Mouse (Mus musculus) liver, embryonic 15.5 days (tissue): ENCODE results near the gene Tpx2. TPM values are rescaled to one million over a fixed set of nuclear protein-coding genes. Genes with fewer than 3 reads are reported as not detected.
A peak's percentile ranks its signal among the peaks of the same experiment; 100 is the strongest.

Experiments used
- ATAC-seq: fragments of 200-750 bp; cut with Nextera tagmentation; 2 replicates; pipeline ENCODE4 v1.8.0; 2017; ENCODE audit warnings: moderate number of reproducible peaks, mild to moderate bottlenecking, moderate library complexity; ENCODE audit not compliant: insufficient read depth
- H3K27ac ChIP-seq: fragments of 300-500 bp; sonication (generic); replicated peaks from 2 replicates; pipeline ENCODE4 v1.5.1; 2015; ENCODE audit warnings: mild to moderate bottlenecking, inconsistent platforms
- H3K27me3 ChIP-seq: fragments of 300-500 bp; sonication (generic); 2 replicates; pipeline ENCODE4 v1.6.1; 2015; ENCODE audit warnings: mild to moderate bottlenecking, inconsistent platforms
- H3K36me3 ChIP-seq: fragments of 300-500 bp; sonication (generic); replicated peaks from 2 replicates; pipeline ENCODE4 v1.6.1; 2015; ENCODE audit warnings: moderate library complexity, mild to moderate bottlenecking, inconsistent platforms
- H3K4me1 ChIP-seq: fragments of 300-500 bp; sonication (generic); replicated peaks from 2 replicates; pipeline ENCODE4 v1.6.1; 2015; ENCODE audit warnings: inconsistent platforms
- H3K4me2 ChIP-seq: fragments of 300-500 bp; sonication (generic); 2 replicates; pipeline ENCODE4 v1.6.1; 2015; ENCODE audit warnings: moderate library complexity, mild to moderate bottlenecking, inconsistent platforms
- H3K4me3 ChIP-seq: fragments of 300-500 bp; sonication (generic); replicated peaks from 2 replicates; pipeline ENCODE4 v1.5.1; 2015; ENCODE audit warnings: mild to moderate bottlenecking, inconsistent platforms
- H3K9ac ChIP-seq: fragments of 300-500 bp; sonication (generic); 2 replicates; pipeline ENCODE4 v1.6.1; 2015; ENCODE audit warnings: moderate library complexity, mild to moderate bottlenecking, inconsistent platforms
- H3K9me3 ChIP-seq: fragments of 300-500 bp; sonication (generic); replicated peaks from 2 replicates; pipeline ENCODE4 v1.6.1; 2016; ENCODE audit warnings: inconsistent platforms
- WGBS: fragments of 180-500 bp; shearing (Covaris S2); methylation state at CpG from one replicate; pipeline ENCODE4 v1.1.7; 2015; ENCODE audit warnings: mixed read lengths; ENCODE audit not compliant: insufficient replicate concordance; 5-methylcytosine and 5-hydroxymethylcytosine counted together
- polyA plus RNA-seq: library from polyadenylated mRNA; unstranded; fragments of >200 nt; fragmentation: Nextera tagmentation; extraction: Ambion mirVana; gene quantifications from 2 replicates; pipeline ENCODE4 v1.2.1, GENCODE M21; 2015

Gene Tpx2
- polyA plus RNA-seq, 1 experiment from 2014 or later, result 59.4 TPM

DNA sequence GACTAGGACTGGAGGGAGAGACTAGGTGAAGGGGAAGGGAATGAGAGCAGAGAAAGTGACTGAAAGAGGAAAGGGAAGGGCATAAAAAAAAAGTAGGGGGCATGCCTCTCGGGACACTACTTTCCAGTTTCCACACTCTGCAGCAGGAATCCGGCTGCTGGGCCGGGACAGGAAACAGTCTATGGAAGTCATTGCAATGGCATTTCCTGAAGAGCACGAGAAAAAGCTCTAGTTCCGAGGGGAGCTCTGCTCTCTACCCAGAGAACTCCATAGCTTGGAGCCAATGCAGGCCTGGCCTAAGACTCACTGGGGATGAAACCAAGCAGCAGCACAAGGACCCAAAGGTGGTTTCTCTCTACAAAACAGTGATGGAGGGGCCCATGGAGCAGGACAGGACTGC is 26.7 kb upstream of the Tpx2 start:
- Histone ChIP-seq H3K4me1 (peaks cover 95% of the 10 kb centered on the region), H3K36me3 (peaks cover 78% of the 10 kb centered on the region), H3K9ac (no peak overlapping the region), H3K4me2 (peak overlapping the region; percentile 1; the same call in 1 of the 2 replicates), H3K4me3 (no peak overlapping the region), H3K9me3 (no peaks in the 10 kb centered on the region), H3K27me3 (no peaks in the 10 kb centered on the region), H3K27ac (peak overlapping the region; percentile 99)
- WGBS, result 58% methylated on average over 5 of the region's 5 CpGs
- no peak for ATAC-seq

DNA sequence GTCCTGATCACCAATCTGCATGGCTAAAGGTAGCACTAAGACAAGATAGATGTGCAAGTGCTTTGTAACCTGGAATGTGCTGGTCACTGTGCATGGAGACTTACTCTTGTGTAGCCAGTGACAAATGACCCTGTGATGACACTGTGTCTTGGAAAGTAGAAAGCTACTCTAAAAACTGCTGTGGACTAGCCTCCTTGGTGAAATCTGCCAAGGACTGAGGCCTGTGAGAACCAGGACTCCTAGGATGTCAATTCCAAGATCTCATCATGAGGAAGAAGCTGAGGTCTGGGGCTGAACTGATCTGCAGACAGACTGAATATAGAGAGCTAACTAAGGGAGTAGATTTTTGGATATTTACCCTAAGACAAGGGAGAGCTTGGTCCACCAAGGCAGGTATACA is 26.2 kb upstream of the Tpx2 start:
- Histone ChIP-seq H3K27me3 (no peaks in the 10 kb centered on the region), H3K4me1 (peaks cover 95% of the 10 kb centered on the region), H3K4me3 (no peak overlapping the region), H3K4me2 (peak overlapping the region; percentile 1; the same call in 1 of the 2 replicates), H3K9me3 (no peaks in the 10 kb centered on the region), H3K27ac (peak overlapping the region; percentile 99), H3K36me3 (peaks cover 83% of the 10 kb centered on the region), H3K9ac (no peak overlapping the region)
- ATAC-seq, result no peak

DNA sequence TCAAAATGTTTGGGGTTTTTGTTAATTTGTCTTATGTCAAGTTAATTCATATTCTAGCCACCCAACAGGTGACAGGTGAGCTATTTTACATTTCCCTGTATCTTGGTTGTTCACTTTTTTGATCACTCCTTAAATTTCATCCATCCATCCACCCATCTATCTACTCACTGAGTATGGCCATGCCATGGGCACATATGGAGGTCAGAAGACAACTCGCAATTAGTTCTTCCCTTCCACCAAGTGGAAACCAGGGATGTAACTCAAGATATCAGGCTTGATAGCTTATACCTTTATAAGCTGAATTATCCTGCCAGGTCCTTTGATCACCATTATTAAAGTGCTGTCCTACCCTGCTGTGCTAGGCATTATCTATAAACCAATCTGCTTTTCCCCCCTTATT is 24.0 kb upstream of the Tpx2 start:
- H3K9me3 ChIP-seq, result no peaks in the 10 kb centered on the region
- peaks cover 93% of the 10 kb centered on the region for H3K36me3 ChIP-seq
- peak overlapping the region; percentile 81 for H3K4me2 ChIP-seq
- H3K4me3 ChIP-seq, result peak overlapping the region; percentile 72; the same call in 1 of the 2 replicates
- H3K27ac ChIP-seq, result peak overlapping the region; percentile 91
- H3K27me3 ChIP-seq, result no peaks in the 10 kb centered on the region
- H3K4me1 ChIP-seq, result peaks cover 95% of the 10 kb centered on the region
- no peak for ATAC-seq
- no peak overlapping the region for H3K9ac ChIP-seq
- WGBS, result 82% methylated on average over 1 of the region's 1 CpGs

DNA sequence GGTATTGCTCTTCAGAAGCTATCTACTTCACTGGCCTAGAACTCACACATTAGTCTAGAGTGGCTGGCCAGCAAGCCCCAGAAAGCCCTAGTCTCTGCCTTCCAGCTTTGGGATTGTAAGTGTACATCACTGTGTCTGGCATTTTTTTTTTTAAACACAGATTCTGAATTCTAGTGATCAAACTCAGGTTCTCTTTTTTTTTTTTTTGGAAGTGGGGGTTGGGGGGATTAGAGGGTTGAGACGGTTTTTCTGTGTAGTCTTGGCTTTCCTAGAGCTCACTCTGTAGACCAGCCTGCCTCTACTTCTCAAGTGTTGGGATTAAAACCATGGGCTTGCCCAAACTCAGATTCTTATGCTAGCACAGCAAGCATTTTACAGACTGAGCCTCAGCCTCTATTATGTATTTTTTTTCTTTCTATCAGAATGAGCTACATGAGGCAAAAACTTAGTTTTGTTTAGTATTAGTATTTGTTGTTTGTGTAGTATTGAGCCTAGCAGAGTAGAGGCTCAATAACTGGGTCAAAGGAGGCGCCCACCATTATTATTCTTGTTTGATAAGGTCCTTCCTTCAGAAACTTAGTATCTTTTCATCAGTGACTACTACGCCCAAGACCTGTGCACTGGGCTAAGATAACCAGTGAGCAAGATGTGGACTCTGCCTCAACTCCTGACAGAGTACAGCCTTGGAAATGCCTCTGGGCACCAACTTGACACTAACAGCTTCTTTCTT is 23.2 kb upstream of the Tpx2 start:
- H3K27me3 ChIP-seq, result no peaks in the 10 kb centered on the region
- H3K4me1 ChIP-seq, result peaks cover 95% of the 10 kb centered on the region
- H3K36me3 ChIP-seq, result peaks cover 93% of the 10 kb centered on the region
- H3K27ac ChIP-seq, result peak overlapping the region; percentile 91
- H3K9me3 ChIP-seq, result no peaks in the 10 kb centered on the region
- peak overlapping the region; percentile 85 for H3K9ac ChIP-seq
- H3K4me3 ChIP-seq, result peak overlapping the region; percentile 72
- 24% methylated on average over 3 of the region's 3 CpGs for whole genome bisulfite sequencing
- H3K4me2 ChIP-seq, result peak overlapping the region; percentile 81
- ATAC-seq, result peak; percentile 66

DNA sequence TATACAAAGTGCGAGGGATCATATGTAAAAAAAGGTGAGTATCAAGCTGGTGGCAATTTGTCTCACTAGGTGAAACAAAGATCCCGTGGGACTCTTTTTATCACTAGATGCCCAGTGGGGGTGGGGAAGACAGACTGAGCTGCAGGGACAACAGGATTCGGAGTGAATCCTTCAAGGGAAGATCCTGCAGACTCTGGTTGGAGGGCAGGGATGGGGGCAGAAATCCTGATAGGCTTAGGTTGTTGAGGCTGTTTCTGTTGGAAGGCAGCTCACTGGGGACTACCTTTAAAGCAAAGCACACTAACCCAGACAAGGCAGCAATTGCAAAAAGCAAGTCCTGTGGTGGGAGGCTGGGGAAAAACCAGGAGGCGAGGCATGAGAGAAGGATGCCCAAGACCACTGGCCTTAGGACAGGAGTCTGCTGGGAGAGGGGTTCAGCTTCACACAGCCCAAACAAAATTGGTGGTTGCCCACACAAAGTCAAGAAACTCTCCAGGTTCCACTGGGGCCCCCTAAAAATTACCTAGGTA is 22.5 kb upstream of the Tpx2 start:
- ATAC-seq, result no peak
- H3K27me3 ChIP-seq, result no peaks in the 10 kb centered on the region
- no peaks in the 10 kb centered on the region for H3K9me3 ChIP-seq
- H3K9ac ChIP-seq, result peak overlapping the region; percentile 85
- H3K4me1 ChIP-seq, result peaks cover 93% of the 10 kb centered on the region
- H3K36me3 ChIP-seq, result peaks cover 89% of the 10 kb centered on the region
- WGBS, result 53% methylated on average over 4 of the region's 4 CpGs
- H3K4me3 ChIP-seq, result peak overlapping the region; percentile 72
- peak overlapping the region; percentile 81 for H3K4me2 ChIP-seq
- H3K27ac ChIP-seq, result peak overlapping the region; percentile 91

DNA sequence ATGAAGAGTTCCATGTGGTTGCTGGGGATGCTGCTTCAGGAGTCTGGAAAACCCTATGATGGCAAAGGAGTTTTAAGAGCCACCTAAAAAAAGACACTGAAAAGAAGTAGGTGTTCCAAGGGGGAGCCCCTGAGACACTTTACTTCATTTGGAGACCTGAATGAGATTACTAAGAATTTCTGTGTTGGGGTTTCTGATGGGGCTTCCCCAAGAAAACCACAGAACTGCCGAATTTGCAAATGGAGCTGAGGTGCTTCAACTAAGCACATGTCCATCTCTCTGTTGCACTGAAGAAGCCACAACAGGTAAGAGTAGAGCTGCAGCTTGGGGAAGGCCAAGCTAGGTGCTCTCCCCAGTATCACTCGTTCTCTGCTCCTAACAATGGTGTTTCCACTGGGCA is 22.1 kb upstream of the Tpx2 start:
- Histone ChIP-seq H3K27me3 (no peaks in the 10 kb centered on the region), H3K36me3 (peaks cover 84% of the 10 kb centered on the region), H3K4me2 (peak overlapping the region; percentile 81), H3K4me1 (peaks cover 88% of the 10 kb centered on the region), H3K27ac (peak overlapping the region; percentile 91), H3K4me3 (peak overlapping the region; percentile 72), H3K9ac (peak overlapping the region; percentile 85), H3K9me3 (no peaks in the 10 kb centered on the region)
- no peak for ATAC-seq
- 51% methylated on average over 2 of the region's 2 CpGs for WGBS

DNA sequence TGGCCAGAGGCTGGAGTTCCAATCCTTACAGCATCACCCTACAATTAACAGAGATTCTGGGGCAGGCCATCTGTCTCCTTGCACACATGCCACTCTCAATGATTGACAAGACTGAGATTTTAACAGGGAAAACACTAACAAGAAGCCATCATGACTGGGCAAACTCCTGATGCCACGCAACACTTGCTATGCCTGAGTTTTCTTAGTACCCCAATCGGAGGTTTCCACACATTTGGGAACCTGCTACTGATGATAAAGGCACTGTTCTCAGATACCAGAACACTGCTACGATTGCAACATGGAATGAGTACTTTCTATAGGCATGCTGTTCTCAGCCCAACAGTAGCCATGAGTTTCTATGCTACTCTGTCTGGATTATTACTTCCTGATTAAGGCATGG is 21.3 kb upstream of the Tpx2 start:
- H3K9me3 ChIP-seq, result no peaks in the 10 kb centered on the region
- H3K27me3 ChIP-seq, result no peaks in the 10 kb centered on the region
- peak overlapping the region; percentile 85 for H3K9ac ChIP-seq
- 25% methylated on average over 3 of the region's 3 CpGs for WGBS
- peaks cover 77% of the 10 kb centered on the region for H3K36me3 ChIP-seq
- H3K27ac ChIP-seq, result peak overlapping the region; percentile 91
- peak overlapping the region; percentile 81 for H3K4me2 ChIP-seq
- peaks cover 80% of the 10 kb centered on the region for H3K4me1 ChIP-seq
- ATAC-seq, result no peak
- peak overlapping the region; percentile 72 for H3K4me3 ChIP-seq

DNA sequence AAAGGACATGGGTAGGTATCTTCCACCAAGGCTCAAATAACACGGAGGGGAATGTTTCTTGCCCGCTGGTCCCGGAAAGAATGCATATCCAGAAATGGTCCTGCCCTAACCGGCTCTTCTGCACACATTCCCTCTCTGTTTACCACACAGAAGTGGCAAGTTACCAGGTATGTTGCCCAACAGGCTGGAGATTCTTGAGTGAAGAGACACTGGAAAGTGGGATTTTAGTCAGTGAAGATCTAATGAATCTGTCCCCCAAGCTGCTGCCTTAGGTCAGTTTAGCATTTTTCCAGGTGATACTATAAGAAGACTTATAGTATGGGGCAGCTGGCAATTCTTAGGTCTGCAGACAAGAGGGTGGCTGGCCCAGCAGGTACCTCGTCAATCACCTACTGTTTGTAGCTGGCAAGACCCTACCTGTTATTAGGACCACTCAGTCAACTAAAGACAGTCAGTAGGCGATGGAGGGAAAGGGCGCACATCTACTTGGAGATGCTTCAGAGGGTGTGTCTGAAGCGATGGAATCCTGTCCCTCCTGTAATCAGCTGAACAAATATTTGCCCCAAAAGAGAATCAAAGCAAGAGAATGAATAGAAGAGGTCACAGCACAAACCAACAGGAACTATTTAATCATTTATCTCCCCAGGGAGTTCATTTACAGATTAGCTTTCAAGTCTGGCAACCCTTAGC is 20.3 kb upstream of the Tpx2 start:
- peaks cover 68% of the 10 kb centered on the region for H3K36me3 ChIP-seq
- no peak for ATAC-seq
- H3K27me3 ChIP-seq, result no peaks in the 10 kb centered on the region
- no peaks in the 10 kb centered on the region for H3K9me3 ChIP-seq
- peak overlapping the region; percentile 72 for H3K4me3 ChIP-seq
- peak overlapping the region; percentile 91 for H3K27ac ChIP-seq
- peak overlapping the region; percentile 85 for H3K9ac ChIP-seq
- peak overlapping the region; percentile 81 for H3K4me2 ChIP-seq
- WGBS, result 82% methylated on average over 8 of the region's 8 CpGs
- H3K4me1 ChIP-seq, result peaks cover 77% of the 10 kb centered on the region

DNA sequence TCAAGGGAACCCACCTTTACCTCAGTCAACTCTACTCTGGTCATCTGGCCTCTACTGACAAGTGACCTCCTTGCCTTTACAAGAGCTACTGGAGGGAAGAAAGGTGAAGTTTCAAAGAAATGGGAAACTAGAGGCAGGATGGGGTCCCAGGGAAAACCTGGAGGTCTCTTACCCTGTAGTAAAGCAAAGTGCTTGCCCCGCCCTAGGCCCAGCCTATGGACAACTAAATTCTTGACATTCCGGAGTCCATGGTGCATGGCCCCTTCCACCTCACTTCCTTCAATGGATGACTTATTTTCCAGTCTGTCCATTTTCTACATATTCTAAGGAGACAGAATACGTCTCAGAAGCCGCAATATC is 19.8 kb upstream of the Tpx2 start:
- H3K4me2 ChIP-seq, result peak overlapping the region; percentile 81
- no peaks in the 10 kb centered on the region for H3K27me3 ChIP-seq
- peak overlapping the region; percentile 72 for H3K4me3 ChIP-seq
- peaks cover 74% of the 10 kb centered on the region for H3K4me1 ChIP-seq
- peaks cover 64% of the 10 kb centered on the region for H3K36me3 ChIP-seq
- 76% methylated on average over 4 of the region's 4 CpGs for WGBS
- peak overlapping the region; percentile 85 for H3K9ac ChIP-seq
- no peaks in the 10 kb centered on the region for H3K9me3 ChIP-seq
- H3K27ac ChIP-seq, result peak overlapping the region; percentile 91
- no peak for ATAC-seq

DNA sequence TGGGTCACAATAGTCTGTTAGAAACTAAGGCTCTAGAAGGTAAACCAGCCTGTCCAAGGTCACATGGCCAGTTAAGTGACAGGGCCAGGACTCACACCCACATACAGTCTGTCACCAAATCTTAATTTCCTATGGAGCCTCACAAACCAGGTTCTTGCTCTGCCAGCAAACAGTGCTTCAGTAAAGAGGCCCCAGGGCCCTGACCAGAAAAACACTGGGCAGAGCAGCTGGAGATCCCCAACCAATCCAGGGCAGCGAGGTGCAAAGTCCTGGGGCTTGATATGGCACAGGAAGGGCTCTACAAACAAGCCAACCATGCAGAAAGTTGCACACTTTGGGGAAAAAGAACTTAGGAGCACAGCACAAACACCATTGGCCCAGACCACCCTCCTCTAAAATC is 19.2 kb upstream of the Tpx2 start:
- H3K4me1 ChIP-seq, result peaks cover 73% of the 10 kb centered on the region
- H3K36me3 ChIP-seq, result peaks cover 63% of the 10 kb centered on the region
- 21% methylated on average over 1 of the region's 1 CpGs for WGBS
- ATAC-seq, result no peak
- no peaks in the 10 kb centered on the region for H3K9me3 ChIP-seq
- peak overlapping the region; percentile 91 for H3K27ac ChIP-seq
- H3K27me3 ChIP-seq, result no peaks in the 10 kb centered on the region
- peak overlapping the region; percentile 85 for H3K9ac ChIP-seq
- H3K4me3 ChIP-seq, result peak overlapping the region; percentile 72
- peak overlapping the region; percentile 81 for H3K4me2 ChIP-seq

DNA sequence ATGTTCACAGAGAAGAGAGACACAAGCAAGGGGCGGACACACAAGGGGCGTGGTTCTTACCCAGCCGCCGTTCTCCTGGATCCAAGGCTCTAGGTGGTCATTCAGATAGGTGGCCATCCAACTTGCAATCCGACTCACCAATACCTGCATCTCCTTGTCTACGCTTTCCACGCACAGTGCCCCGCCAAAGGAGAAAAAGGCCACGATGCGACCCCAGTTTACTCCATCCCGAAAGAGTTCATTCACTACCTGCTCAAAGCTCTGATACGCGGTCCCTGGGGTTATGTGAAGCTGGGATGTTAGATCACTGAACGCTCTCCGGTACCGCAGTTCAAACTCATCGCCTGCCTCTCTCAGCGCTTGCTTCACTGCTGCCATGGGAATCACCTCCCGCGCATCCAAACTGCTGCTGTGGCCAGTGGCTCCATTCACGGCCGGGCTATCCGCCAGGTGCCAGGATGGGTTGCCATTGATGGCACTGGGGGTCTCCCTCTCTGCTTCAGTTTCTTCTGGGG is 18.3 kb upstream of the Tpx2 start:
- H3K36me3 ChIP-seq, result peaks cover 54% of the 10 kb centered on the region
- 60% methylated on average over 23 of the region's 23 CpGs for WGBS
- peak overlapping the region; percentile 85 for H3K9ac ChIP-seq
- ATAC-seq, result no peak
- H3K27ac ChIP-seq, result peak overlapping the region; percentile 91
- peak overlapping the region; percentile 81 for H3K4me2 ChIP-seq
- H3K4me3 ChIP-seq, result peak overlapping the region; percentile 72
- H3K27me3 ChIP-seq, result no peaks in the 10 kb centered on the region
- no peaks in the 10 kb centered on the region for H3K9me3 ChIP-seq
- peaks cover 73% of the 10 kb centered on the region for H3K4me1 ChIP-seq
